Mouse (Mus musculus) forelimb bud, embryonic 11.5 days (tissue): Measurements from ENCODE around the gene Flywch1.

Source experiments
- DNase-seq: peaks from one replicate; pipeline ENCODE4 v3.0.0-alpha.2; 2012; ENCODE audit warnings: low read depth, low spot score

Flywch1 gene

GRCm38 (mm10) chr17:23706212-23706611 is 65.2 kb downstream of the Flywch1 start:
- DNase-seq, result peak; percentile 80

DNA sequence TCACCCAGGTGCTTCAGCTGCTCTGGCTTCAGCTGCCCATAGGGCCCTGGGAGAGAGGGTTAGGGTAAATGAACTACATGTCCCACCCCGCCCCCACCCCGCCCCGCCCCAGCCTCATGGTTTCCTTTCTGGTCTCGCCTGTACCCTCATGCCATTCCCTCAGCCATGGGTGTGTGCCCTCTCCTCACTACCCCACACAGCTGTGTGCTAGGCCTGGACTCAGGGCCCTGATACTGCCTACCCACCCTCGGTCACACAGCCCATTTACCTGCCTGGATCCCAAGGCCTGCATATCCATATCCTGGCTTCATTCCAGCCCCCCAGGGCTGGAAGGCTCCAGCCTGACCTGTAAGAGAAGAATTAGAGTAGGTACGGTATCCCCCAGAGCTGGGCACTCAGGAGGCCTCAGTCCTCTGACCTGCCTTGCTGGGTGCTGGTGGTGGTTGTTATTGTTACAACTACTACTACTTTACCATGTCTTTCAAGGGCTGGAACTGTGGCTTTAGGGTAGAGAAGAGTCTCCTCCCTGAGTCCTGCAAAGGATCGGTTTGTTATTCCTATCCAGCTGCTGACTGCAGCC is 65.8 kb downstream of the Flywch1 start:
- no peak for DNase-seq

DNA sequence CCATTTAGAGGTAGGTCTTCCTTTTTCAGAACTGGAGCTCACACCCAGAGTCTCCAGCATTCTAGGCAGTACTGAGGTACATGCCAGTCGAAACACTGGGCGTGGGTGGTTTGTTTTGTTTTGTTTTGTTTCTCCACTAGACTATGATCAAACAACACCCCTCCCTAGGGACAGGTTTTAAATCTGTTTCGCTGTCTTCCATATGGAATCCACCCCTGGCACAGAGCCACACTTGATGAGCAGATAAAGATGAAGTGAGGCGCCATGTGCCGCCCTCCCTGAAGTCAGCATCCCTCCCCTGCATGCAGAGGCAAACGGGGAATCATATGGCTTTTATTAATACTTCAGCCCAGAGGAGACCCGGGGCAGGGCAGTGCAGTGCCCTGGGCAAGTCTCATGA is 66.7 kb downstream of the Flywch1 start:
- no peak for DNase-seq

- DNase-seq, result no peak
These were observed 68.1 kb downstream of the Flywch1 start for GRCm38 (mm10) chr17:23703301-23703700.
